Mouse (Mus musculus) kidney, embryonic 14.5 days (tissue): ENCODE measurements at regions not wholly inside any gene's neighbourhood (a gene's known extent, or its start where the extent isn't known, plus 50 kb on each side); places are given as distances from the start of the nearest gene placed in this dataset.
A peak's percentile ranks its signal among the peaks of the same experiment; 100 is the strongest.
"Not testable (repeated sequence)": the region's sequence is repeated elsewhere in the genome, so short reads cannot be mapped to it uniquely, and the experiment has no call there.

Source experiments
- ATAC-seq: fragments of 200-750 bp; cut with Nextera tagmentation; 2 replicates; pipeline ENCODE4 v1.8.0; 2017; ENCODE audit warnings: moderate number of reproducible peaks, mild to moderate bottlenecking, moderate TSS enrichment, moderate library complexity; ENCODE audit not compliant: low FRiP score, low TSS enrichment
- H3K27ac ChIP-seq: fragments of 300-500 bp; sonication (generic); 2 replicates; pipeline ENCODE4 v1.5.1; 2014; ENCODE audit warnings: low read depth, mild to moderate bottlenecking, low read length, moderate library complexity, mixed read lengths
- H3K27me3 ChIP-seq: fragments of 300-500 bp; sonication (generic); 2 replicates; pipeline ENCODE4 v1.6.1; 2014; ENCODE audit warnings: mild to moderate bottlenecking, low read length; ENCODE audit not compliant: control insufficient read depth, insufficient read depth
- H3K36me3 ChIP-seq: fragments of 300-500 bp; sonication (generic); 2 replicates; pipeline ENCODE4 v1.6.1; 2014; ENCODE audit warnings: low read length, mixed read lengths; ENCODE audit not compliant: control insufficient read depth, insufficient read depth
- H3K4me1 ChIP-seq: fragments of 300-500 bp; sonication (generic); 2 replicates; pipeline ENCODE4 v1.6.1; 2014; ENCODE audit warnings: low read length, mixed read lengths; ENCODE audit not compliant: control insufficient read depth, insufficient read depth
- H3K4me2 ChIP-seq: fragments of 300-500 bp; sonication (generic); replicated peaks from 2 replicates; pipeline ENCODE4 v1.6.1; 2014; ENCODE audit warnings: low read depth, mild to moderate bottlenecking, low read length
- H3K4me3 ChIP-seq: fragments of 300-500 bp; sonication (generic); 2 replicates; pipeline ENCODE4 v1.5.1; 2014; ENCODE audit warnings: mild to moderate bottlenecking, low read length
- H3K9ac ChIP-seq: fragments of 300-500 bp; sonication (generic); 2 replicates; pipeline ENCODE4 v1.6.1; 2014; ENCODE audit warnings: low read depth, mild to moderate bottlenecking, low read length, moderate library complexity
- H3K9me3 ChIP-seq: fragments of 300-500 bp; sonication (generic); 2 replicates; pipeline ENCODE4 v1.6.1; 2016; ENCODE audit warnings: low read length; ENCODE audit not compliant: control insufficient read depth
- WGBS: fragments of 180-500 bp; shearing (Covaris S2); extraction: QIAGEN DNeasy Blood & Tissue Kit; methylation state at CpG from one replicate; pipeline ENCODE4 v1.1.7; 2014; 5-methylcytosine and 5-hydroxymethylcytosine counted together

- H3K4me3 ChIP-seq, result no peak overlapping the region
- no peak for ATAC-seq
- no peaks in the 10 kb centered on the region for H3K36me3 ChIP-seq
- 74% methylated on average over 3 of the region's 3 CpGs for WGBS
- H3K4me1 ChIP-seq, result no peaks in the 10 kb centered on the region
- no peak overlapping the region for H3K27ac ChIP-seq
- H3K9ac ChIP-seq, result no peak overlapping the region
- H3K27me3 ChIP-seq, result no peaks in the 10 kb centered on the region
- H3K4me2 ChIP-seq, result no peak overlapping the region
- H3K9me3 ChIP-seq, result no peaks in the 10 kb centered on the region
These were observed 120.5 kb upstream of the Fhl2 start for GRCm38 (mm10) chr1:43317076-43317871.

- H3K4me2 ChIP-seq, ATAC-seq, H3K27ac ChIP-seq, H3K36me3 ChIP-seq, H3K9ac ChIP-seq, H3K27me3 ChIP-seq, H3K4me3 ChIP-seq, H3K4me1 ChIP-seq: not testable (repeated sequence)
- WGBS, result 93% methylated on average over 10 of the region's 10 CpGs
- peaks cover 14% of the 10 kb centered on the region for H3K9me3 ChIP-seq
These were observed 110.9 kb upstream of the Nck2 start for GRCm38 (mm10) chr1:43333488-43333887.

GRCm38 (mm10) chr1:43337168-43337784, 107.1 kb upstream of the Nck2 start:
- Histone ChIP-seq H3K27ac (peak overlapping the region; percentile 73), H3K4me2 (no peak overlapping the region), H3K4me1 (0 out of 2 replicates have a peak, but pooled peaks cover 7% of the 10 kb centered on the region), H3K9me3 (peaks cover 14% of the 10 kb centered on the region), H3K27me3 (no peaks in the 10 kb centered on the region), H3K9ac (no peak overlapping the region), H3K4me3 (no peak overlapping the region), H3K36me3 (no peaks in the 10 kb centered on the region)
- 68% methylated on average over 3 of the region's 3 CpGs for WGBS
- ATAC-seq, result peak; percentile 91

GRCm38 (mm10) chr1:43338096-43338915, 106.1 kb upstream of the Nck2 start:
- no peak for ATAC-seq
- peak overlapping the region; percentile 73 for H3K27ac ChIP-seq

GRCm38 (mm10) chr1:43342848-43343247, 101.5 kb upstream of the Nck2 start:
- H3K4me1 ChIP-seq, result 0 out of 2 replicates have a peak, but pooled peaks cover 6% of the 10 kb centered on the region
- H3K4me3 ChIP-seq, result no peak overlapping the region
- H3K9ac ChIP-seq, result no peak overlapping the region
- no peaks in the 10 kb centered on the region for H3K27me3 ChIP-seq
- WGBS, result 87% methylated on average over 2 of the region's 2 CpGs
- H3K9me3 ChIP-seq, result no peaks in the 10 kb centered on the region
- H3K27ac ChIP-seq, result no peak overlapping the region
- no peak for ATAC-seq
- no peak overlapping the region for H3K4me2 ChIP-seq
- H3K36me3 ChIP-seq, result no peaks in the 10 kb centered on the region

More at GRCm38 (mm10) chr1:43338096-43338915, 106.1 kb upstream of the Nck2 start:
- WGBS, result 52% methylated on average over 6 of the region's 6 CpGs
- Histone ChIP-seq H3K4me2 (no peak overlapping the region), H3K9ac (no peak overlapping the region), H3K9me3 (peaks cover 8% of the 10 kb centered on the region), H3K4me1 (0 out of 2 replicates have a peak, but pooled peaks cover 7% of the 10 kb centered on the region), H3K36me3 (no peaks in the 10 kb centered on the region), H3K27me3 (no peaks in the 10 kb centered on the region), H3K4me3 (no peak overlapping the region)

GRCm38 (mm10) chr1:43343410-43343809, 101.0 kb upstream of the Nck2 start:
- Histone ChIP-seq H3K4me3 (no peak overlapping the region), H3K27me3 (no peaks in the 10 kb centered on the region), H3K9ac (no peak overlapping the region), H3K9me3 (no peaks in the 10 kb centered on the region), H3K4me1 (0 out of 2 replicates have a peak, but pooled peaks cover under 1% of the 10 kb centered on the region), H3K4me2 (no peak overlapping the region), H3K36me3 (no peaks in the 10 kb centered on the region), H3K27ac (no peak overlapping the region)
- ATAC-seq, result no peak
- WGBS, result 95% methylated on average over 2 of the region's 2 CpGs

GRCm38 (mm10) chr1:43344001-43344400, 100.4 kb upstream of the Nck2 start:
- no peak for ATAC-seq
- no peaks in the 10 kb centered on the region for H3K4me1 ChIP-seq
- WGBS, result 81% methylated on average over 5 of the region's 5 CpGs
- no peaks in the 10 kb centered on the region for H3K9me3 ChIP-seq
- no peak overlapping the region for H3K4me3 ChIP-seq
- H3K36me3 ChIP-seq, result no peaks in the 10 kb centered on the region
- no peaks in the 10 kb centered on the region for H3K27me3 ChIP-seq
- H3K27ac ChIP-seq, result no peak overlapping the region
- no peak overlapping the region for H3K4me2 ChIP-seq
- no peak overlapping the region for H3K9ac ChIP-seq

GRCm38 (mm10) chr1:43347152-43347551, 97.2 kb upstream of the Nck2 start:
- WGBS, result 86% methylated on average over 4 of the region's 4 CpGs
- Histone ChIP-seq H3K27me3 (no peaks in the 10 kb centered on the region), H3K9ac (no peak overlapping the region), H3K9me3 (no peaks in the 10 kb centered on the region), H3K4me3 (no peak overlapping the region), H3K4me2 (no peak overlapping the region), H3K36me3 (no peaks in the 10 kb centered on the region), H3K27ac (no peak overlapping the region), H3K4me1 (no peaks in the 10 kb centered on the region)
- no peak for ATAC-seq
